Mouse (Mus musculus) megakaryocyte progenitor cell, adult 5-6 weeks (primary cell): ENCODE measurements around the gene Azin2. TPM values are rescaled to one million over a fixed set of nuclear protein-coding genes. Genes with fewer than 3 reads are reported as not detected.

Experiments
- ATAC-seq: replicated peaks from 2 replicates; pipeline ENCODE4 v1.8.0; 2016; ENCODE audit warnings: mild to moderate bottlenecking, moderate TSS enrichment, inconsistent platforms; ENCODE audit not compliant: poor library complexity
- total RNA-seq, 2 experiments: library from RNA; stranded (forward) in 1 of 2; stranded (reverse) in 1 of 2; fragments of 157-497, 149-512 nt in 1 of 2; fragments of 200-1000 nt in 1 of 2; gene quantifications; 2 replicates each; pipeline versions ENCODE4 v1.2.3 to v1.2.4; 2015 to 2017

The Azin2 gene
- total RNA-seq, 2 experiments from 2014 or later = 0.91 to 2.2 TPM

DNA sequence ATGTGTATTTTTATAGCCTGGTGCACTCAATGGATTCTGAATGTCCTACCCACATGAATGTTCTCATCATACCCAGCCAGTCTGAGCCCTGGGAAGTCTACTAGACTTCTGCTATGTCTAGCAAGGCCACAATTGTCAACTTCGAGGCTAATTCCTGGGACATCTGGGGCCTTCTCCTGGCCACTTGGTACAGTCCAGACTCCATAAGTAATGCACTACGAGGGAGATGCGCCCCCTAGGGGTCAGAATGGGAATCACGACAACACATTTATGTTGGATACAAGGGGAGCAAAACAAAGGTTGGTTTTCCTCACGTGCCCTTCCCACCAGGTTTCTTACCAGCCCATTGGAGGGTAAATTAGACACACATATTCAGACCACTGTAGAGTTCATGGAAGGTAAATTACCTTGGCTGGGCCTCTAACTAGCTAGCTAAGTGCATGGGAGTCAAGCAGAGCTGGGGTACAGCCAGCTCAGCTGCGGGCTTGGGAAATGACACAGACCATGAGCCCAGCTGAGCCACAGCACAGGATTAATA, 14.0 kb downstream of the Azin2 start:
- ATAC-seq = peak; percentile 61

- ATAC-seq = peak; percentile 69
Observed at GRCm38 (mm10) chr4:128947326-128947933, 14.8 kb downstream of the Azin2 start.

DNA sequence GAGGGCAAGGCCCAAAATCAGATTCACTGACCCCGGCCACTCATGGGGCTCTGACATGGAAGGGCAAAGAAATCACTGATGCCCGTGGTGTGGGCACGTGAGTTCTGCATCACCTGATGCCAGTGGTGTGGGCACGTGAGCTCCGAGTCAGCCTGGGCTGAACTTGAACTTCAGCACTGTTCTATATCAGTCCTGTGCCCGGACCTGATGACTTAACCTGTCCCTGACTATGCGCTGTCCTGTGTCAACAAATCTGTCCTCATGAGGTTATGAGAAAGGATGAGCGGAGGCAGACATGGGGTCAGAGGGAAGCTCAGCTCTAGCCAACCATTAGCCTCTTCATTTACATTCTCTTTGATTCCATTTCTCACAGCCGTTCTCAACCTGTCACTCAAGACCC, 15.5 kb downstream of the Azin2 start:
- no peak for ATAC-seq

GRCm38 (mm10) chr4:128942346-128942745, 19.9 kb downstream of the Azin2 start:
- no peak for ATAC-seq

GRCm38 (mm10) chr4:128935595-128935994, 26.6 kb downstream of the Azin2 start:
- ATAC-seq = no peak

- no peak for ATAC-seq
Observed at GRCm38 (mm10) chr4:128932783-128933182, 29.5 kb downstream of the Azin2 start.

DNA sequence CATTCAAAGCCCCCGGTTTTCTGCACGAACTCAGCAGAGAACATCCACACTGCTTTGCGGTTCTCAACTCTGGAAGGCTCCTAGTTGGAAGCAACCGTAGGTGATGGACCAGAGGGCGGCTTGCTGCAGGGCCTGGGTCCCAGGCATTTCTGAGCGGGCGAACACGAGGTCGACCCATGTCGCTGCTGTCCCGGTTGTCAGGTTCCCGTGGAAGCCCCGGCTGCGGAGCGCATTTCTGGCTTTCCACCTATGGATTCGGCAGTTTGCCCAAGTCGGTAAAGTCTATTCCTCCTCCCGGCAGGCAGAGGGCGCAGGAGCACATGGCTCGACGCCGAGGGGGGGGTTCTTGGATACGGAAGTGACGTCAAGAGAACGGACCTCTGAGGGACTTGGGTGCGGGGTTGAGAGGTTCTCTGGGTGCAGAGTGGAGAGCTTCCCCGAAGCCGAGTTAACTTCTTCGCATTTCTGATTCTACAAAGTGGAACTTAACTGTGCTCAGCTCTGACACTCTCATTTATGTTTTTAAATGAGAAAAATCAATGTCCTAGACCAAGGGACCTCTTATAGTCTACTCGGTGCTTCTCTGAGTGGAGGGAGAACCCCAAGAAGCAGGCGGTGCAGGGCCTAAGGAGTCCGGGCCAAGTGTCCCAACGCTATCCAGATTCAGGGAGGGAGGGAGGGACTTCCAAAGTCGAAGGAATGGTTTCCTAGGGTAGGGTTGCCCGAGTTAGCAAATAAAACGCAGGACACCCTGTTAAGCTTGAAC, 37.2 kb downstream of the Azin2 start:
- ATAC-seq = peak; percentile 100

DNA sequence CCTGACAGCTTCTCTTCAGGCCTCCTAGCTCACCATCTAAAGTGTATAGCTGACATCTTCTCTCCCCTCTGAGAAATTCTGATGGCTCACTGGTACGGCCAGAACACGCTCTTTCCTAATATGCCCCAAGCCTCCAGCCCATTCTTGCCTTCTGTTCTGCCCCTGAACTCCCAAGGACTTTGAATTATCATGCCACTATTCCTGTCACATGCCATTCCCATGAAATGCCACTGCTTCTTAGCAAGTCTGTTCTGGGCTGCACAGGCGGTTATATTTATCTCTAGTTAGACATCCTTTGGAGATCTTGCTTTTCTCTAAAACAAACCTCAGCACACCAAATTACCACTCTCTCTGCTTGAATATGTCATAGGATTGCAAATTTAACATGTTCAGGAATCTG, 38.6 kb downstream of the Azin2 start:
- no peak for ATAC-seq

GRCm38 (mm10) chr4:128919106-128919505, 43.1 kb downstream of the Azin2 start:
- no peak for ATAC-seq

DNA sequence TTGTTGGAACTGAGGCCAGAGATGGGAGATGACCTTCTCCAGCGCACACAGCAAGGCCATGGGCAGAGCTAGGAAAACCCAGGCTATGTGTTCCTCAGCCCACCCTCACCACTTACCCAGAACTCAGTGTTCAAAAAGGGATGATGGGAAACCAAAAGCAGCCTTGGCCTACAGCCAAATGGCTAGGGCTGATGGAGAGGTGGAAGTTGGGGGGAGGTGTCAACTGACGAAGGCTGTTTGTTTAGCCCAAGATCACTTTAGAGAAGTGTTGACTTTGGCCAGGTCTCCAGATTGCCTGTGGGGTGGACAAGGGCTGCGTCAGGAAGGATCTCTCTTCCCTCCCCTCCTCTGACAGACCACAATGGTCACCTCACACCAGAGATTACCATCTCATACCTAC, 44.1 kb downstream of the Azin2 start:
- ATAC-seq = no peak

GRCm38 (mm10) chr4:128917756-128918155, 44.5 kb downstream of the Azin2 start:
- no peak for ATAC-seq

GRCm38 (mm10) chr4:128917119-128917518, 45.1 kb downstream of the Azin2 start:
- ATAC-seq = no peak

DNA sequence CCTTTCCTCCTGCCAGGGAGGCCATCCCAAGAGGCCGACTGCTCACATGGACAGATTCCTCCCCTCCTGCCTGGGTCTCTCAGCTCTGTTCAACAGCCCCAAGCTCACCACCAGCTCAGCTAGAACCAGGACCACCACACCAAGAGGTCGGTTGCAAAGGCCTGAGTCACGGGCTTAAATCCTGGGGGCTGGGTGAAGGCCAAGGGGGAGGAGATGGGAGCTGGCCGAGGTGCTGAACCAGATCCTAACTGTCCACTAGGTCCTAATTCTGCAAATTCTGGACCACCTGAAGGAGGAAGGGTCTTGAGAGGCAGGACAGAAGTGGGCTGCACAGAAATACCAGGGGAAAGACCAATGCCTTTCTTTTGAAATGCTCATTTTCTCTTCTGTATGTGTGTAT, 48.4 kb downstream of the Azin2 start:
- peak; percentile 64 for ATAC-seq

DNA sequence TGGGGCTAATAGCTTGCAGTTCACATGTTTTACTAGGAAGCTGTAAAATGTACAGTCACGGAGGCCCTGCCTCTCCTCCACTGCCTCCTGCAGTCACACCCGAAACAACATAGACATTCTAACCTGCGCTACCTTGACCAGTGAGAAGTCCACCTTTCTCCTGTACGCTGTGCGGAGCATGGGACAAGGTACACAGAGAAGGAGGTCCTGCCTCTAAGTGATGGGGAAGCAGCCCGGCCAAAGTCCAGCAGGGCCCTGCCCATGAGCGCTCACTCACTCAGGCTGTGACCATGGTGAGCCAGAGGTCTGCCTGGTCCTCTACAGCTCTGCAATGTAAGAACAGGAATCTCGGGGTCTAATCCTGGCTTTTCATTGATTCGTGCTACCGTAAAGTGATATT, 50.2 kb downstream of the Azin2 start:
- no peak for ATAC-seq

DNA sequence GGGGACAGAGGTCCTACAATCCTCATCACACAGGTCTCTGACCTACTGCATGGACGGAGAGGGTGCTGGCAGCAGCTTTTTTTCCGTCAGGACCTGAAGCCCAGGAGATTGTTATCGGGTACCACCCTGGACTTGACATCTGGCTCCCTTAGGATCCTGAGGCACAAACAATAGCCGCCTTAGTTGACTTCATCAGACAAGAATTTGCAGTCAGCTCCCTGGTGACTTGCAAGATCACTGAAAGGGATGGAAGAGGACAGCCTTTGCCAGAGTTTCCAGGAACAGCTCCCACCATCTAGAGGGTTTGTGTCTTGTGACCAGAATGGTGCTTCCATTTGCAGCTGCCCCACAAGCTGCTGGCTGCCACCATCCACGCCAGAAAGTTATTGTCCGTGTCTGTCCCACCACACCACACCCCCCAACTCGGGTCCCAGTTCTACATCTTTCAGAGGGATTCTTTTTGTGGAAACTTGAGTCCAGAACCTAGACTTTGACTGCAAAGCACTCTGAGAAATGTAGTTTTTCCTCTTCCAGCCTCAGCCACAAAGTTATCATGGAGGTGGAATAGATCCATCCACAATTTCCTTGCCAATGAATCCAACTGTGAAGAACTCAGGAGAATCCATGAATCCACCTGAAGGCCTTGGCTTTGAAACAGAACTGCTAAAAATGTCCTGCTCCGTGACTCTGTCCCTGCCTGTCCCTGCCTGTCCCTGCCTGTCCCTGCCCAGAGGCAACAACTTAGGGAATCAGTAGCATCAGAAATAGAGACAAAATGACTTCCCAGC, 51.8 kb downstream of the Azin2 start:
- no peak for ATAC-seq

DNA sequence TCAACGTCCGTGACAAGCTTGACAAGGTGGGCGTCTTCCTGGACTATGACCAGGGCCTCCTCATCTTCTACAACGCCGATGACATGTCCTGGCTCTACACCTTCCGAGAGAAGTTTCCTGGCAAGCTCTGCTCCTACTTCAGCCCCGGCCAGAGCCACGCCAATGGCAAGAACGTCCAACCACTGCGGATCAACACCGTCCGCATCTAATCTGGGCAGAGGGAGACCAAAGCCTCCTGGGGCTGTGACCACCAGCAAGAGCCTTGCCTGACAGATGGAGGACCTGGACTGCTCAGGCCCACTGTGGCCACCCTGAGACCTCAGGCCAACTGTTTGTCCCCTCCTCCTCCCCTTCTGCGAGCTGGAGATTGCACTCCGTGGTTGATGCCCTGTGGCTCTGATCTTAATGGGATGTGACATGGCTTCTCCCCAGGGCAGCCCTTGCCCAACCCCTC, 52.8 kb downstream of the Azin2 start:
- ATAC-seq = no peak

- ATAC-seq = peak; percentile 85
Observed at GRCm38 (mm10) chr4:128908586-128909377, 53.5 kb downstream of the Azin2 start.

DNA sequence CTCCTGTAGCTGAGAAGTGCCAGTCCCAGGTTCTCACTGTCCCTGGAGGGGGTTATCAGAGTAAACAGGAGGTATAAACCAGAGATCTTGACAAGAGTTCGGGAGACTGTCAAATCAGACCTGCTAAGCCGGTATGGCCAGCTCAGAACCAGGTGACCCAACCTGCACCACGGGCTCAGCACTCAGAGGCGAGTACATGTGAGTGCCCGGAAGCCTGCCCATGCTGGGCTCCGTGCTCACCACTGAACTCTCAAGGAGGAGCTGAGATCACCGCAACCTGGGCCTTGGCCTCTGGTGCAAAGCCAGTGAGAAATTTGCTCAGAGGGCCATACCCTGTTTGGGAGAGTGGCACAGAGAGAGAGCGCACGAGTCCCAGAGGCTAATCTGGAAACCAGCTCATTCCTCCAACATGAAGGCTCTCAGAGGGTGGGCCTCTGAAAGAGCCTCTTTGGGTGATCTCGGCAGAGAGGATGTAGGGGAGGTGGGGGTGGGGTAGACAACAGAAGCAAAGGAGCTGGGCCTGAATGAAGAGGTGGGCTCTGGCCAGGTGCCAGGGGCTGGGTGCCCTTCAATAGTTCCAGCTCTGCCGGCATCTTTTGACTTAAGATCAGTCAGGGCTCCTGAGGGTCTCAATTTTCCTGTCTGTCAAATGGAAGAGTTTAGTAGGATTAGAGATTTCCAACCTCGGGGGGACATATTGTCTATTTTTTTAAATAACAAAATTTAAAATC, 54.8 kb downstream of the Azin2 start:
- no peak for ATAC-seq

DNA sequence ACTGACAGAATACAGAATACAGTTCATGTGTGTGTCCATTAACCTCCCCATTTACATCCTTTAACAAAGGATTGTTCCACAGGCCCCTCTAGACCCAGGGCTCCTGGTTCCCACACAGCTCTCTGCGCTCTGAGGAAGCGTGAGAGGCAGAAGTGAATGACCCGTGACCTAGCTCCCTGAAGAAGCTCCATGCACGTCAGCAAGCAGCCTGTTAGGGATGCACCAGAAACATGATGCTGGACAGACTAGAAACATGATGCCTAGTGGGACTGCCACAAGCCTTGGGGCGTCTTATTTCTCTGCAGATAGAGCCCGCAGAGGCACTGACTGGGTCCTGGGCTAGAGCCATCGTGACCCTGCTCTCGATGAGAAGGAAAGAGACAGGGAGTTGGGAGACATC, 55.5 kb downstream of the Azin2 start:
- ATAC-seq = no peak

- no peak for ATAC-seq
Observed at GRCm38 (mm10) chr4:128905251-128905650, 57.0 kb downstream of the Azin2 start.
